Mouse (Mus musculus) erythroblast, embryonic 14.5 days (primary cell): ENCODE results near the gene Sumf2.

Experiments
- GATA1 ChIP-seq: IDR thresholded peaks from 2 replicates; pipeline ENCODE4 v1.6.1; 2012; ENCODE audit warnings: low read length, inconsistent platforms, mixed read lengths
- TAL1 ChIP-seq: IDR thresholded peaks from 3 replicates; pipeline ENCODE4 v1.6.1; 2012; ENCODE audit warnings: low read length, inconsistent platforms, mixed read lengths

DNA sequence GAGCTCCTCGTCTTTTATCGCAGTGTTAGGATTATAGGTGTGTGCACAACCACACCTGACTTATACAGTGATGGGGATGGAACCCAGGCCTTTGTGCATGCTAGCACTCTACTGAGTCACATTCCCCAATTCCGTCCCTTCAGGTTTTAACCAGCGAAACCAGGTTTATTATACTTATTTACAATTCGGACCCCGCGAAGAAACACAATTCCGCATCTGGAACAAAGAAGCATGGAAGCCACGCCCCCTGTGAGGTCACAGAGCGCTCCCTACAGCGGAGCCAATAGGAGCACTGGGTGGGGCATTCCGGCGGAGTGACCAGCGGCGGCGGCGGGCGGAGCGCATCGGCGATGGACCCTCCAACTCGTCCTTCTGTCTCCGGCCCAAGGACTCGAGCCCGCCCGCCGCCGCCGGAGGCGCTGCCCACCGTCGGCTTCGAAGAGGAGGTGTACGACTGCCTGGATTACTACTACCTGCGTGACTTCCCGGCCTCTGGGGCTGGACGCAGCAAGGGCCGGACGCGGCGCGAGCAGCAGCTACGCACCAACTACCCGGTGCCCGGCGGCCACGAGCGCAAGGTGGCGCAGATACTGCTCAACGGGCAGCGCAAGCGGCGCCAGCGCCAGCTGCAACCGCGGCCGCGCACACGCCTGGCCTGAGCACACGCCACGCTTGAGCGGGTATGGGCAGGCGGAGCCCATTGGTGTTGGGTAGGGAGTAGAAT lies 61.6 kb downstream of the Sumf2 start, which contains the start of gene Nupr1l:
- TF ChIP-seq TAL1 (no peak), GATA1 (no peak)
